ENCODE assay signal across 8 mouse cellular contexts in the genomic region with DNA sequence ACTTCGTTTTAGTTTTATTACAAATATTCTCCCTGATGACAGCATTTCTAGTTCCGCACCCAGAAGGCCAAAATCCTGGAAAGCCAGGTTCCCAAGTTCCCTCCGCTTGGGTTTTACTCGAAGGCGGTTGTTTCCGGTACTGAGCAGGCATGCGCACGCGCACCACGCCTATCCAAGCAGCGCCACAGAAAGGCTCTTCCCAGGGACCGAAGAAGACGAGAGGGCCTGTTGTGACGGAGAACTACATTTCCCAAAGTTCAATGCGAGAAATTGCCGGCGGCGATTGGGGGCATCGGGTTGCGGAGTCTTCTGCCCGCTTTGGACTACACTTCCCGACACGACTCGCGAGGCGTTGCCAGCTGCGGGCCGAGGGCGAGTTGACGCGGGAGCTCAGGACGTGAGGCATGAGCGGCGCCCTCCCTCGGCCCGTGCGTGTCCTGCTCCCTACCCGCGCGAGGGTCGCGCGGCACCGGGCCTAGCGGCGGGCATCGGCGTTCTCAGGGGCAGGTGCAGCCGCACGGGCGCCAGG. TPM values are rescaled to one million over a fixed set of nuclear protein-coding genes. Genes with fewer than 3 reads are reported as not detected.
DNase-seq lines count a peak whose midpoint lies in the region; ATAC-seq lines count a peak whose summit lies in the region.

Gene Wrnip1 (plus strand): TSS at position 346 of the 529 bp plus-strand sequence.

- intact Hi-C loops in gastrocnemius, postnatal 14 days (cut with DNase I; ENCODE audit: low total_unique reads), result no loop called here
- intact Hi-C loops in left cerebral cortex, postnatal 10 days (cut with DNase I), result no loop called here

- peak; percentile 98 to 99 for DNase-seq in adrenal gland, adult (ENCODE audit: inconsistent age in 2 of 2, low spot score in 1 of 2)
- peak; percentile 100 for DNase-seq in embryo, embryonic 10.5 days (ENCODE audit: low spot score)
- DNase-seq in gastrocnemius, postnatal 14 days, result peak; percentile 97
- peak; percentile 99 for DNase-seq in left cerebral cortex, postnatal 10 days (ENCODE audit: extremely low spot score in 1 of 2, low spot score in 2 of 2)
- DNase-seq in right cerebral cortex, postnatal 25 days, result peak; percentile 97
- DNase-seq in urinary bladder, postnatal 4 days (ENCODE audit: low spot score in 2 of 2), result peak; percentile 96

- ATAC-seq in inflammation-experienced regulatory T-cells, adult 6 months, result peak; percentile 95
- ATAC-seq in megakaryocyte-erythroid progenitor cell, adult 5-6 weeks (replicated peaks; ENCODE audit: low FRiP score, low TSS enrichment, poor library complexity, severe bottlenecking), result peak; percentile 97

RNA-seq across cellular contexts. Expression of gene Wrnip1, which starts in this region (rescaled TPM):
- 10 to 100 TPM in 1 of 2 experiments, 1 to 10 TPM in 1; 9.5 to 11.1 TPM for total RNA-seq in gastrocnemius, postnatal 14 days (2021)
- 10 to 100 TPM in 1 of 3 experiments, 1 to 10 TPM in 2; 6.4 to 10.0 (median 8.2) TPM for polyA plus RNA-seq in inflammation-experienced regulatory T-cells, adult 6 months (2017; shearing (Covaris generic))
- total RNA-seq in left cerebral cortex, postnatal 10 days (2021), result 10 to 100 TPM; 55.7 to 57.6 TPM
- 22.3 and 38.7 TPM in 2 replicates for total RNA-seq in megakaryocyte-erythroid progenitor cell, adult 5-6 weeks (2014; fragmentation: Nextera tagmentation)
- total RNA-seq in megakaryocyte-erythroid progenitor cell, adult 5-6 weeks (2017), result 37.6 and 45.8 TPM in 2 replicates

Comparison
In these comparisons a context has a peak if more than half of its experiments do, and no peak if none do; other contexts are left out.
1. Peak in every context shown above with its lines: DNase-seq and ATAC-seq.